Mouse (Mus musculus) naive thymus-derived CD4-positive, alpha-beta T cell, adult 2 months (primary cell): ENCODE data around the gene Rexo2.
"Not testable (repeated sequence)": the region's sequence is repeated elsewhere in the genome, so short reads cannot be mapped to it uniquely, and the experiment has no call there.

Experiments
- DNase-seq: peaks from one replicate; pipeline ENCODE4 v3.0.0-alpha.2; 2011; ENCODE audit warnings: low read depth

The Rexo2 gene

DNA sequence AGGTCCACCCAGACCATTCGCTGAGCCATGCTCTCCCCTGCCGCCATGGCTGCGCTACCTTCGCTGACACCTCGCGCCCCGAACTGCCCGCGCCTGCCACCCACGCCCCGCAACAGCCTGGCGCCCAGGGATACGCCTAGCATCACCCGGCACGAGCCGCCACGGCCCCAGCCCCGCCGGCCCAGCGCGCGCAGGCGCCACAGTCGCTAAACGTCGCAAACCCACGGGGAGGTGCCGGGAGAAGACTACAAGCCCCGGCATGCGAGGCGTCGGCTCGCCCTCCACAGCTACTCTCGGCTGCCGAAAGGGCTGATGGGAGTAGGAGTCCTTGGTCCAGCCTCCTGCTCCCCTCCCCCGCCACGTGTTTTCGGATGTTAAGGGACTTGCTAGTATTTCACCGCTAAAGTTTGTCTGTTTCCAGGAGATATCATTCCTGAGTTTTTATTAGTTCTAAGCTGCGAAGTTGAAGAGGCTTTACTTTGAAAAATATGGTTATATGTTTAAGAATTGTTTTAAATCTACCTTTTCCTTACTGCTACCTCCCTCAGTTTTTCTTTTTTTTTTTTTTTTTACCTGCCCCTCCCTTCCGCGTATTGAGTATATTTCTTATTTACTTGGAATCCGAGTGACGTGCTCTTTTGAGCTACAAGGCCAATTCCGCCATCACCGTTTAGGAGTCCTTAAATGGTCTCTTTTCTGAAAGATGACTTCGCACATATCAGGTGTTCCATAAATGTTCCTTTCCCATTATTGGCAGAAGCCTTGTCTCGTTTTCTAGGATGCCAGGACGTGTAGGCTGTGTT lies at the start of gene Rexo2:
Gene Rexo2 (minus strand): TSS at position 213 of the 803 bp plus-strand sequence.
- DNase-seq = peak; percentile 97

DNA sequence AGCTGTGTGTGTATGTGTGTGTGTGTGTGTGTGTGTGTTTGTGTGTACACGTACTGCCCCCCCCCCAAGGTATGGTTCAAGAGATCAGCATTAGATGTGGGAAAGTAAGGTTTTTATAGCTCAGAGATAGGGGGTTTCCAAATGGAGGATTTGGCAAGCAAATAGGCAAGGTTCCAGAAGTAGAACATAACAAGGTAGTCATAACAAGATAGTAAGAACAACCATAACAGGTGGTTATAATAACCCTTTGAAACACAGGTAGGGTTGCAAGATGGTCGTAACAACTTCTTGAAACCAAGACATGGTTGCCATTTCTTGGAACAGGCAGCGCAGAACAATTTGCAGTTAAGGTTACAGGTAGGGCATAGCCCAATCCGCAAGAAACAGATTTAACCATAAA lies 46.1 kb upstream of the Rexo2 start:
- peak; percentile 32 for DNase-seq

DNA sequence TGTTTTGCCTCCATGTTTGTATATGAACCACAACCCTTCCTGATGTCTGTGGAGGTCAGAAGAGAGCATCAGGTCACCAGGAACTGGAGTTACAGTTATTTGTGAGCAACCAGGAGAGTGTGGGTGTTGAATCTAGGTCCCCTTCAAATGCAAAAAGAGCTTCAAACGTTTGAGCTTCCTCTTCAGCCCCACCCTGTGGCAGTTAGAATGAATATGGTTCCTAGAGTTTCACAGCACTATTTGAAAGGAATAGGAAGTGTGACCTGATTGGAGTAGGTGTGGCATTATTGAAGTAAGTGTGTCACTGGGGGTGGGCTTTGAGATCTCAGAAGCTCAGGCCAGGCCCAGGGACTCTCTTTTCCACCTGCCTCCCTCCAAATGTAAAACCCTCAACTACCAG lies 45.1 kb upstream of the Rexo2 start:
- DNase-seq = peak; percentile 70

DNA sequence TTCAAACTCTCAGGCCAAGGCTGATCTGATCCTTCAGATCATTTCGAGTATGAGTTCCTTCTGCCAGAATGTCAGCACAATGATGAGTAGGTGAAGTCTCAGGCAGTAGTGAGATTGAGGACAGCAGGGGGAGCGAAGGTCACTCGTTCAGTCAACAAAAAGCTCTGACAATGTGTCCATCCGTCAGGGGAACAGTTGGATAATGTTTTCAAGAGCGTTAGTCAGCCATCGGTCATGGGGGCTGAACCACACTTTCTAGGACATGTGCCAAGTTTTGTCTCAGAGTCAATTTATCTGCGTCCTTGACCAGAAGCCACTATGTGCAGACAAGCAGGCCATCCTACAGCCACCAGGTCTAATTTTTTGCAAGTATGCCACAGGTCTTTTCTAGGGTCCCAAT lies 40.0 kb upstream of the Rexo2 start:
- DNase-seq = not testable (repeated sequence)

DNA sequence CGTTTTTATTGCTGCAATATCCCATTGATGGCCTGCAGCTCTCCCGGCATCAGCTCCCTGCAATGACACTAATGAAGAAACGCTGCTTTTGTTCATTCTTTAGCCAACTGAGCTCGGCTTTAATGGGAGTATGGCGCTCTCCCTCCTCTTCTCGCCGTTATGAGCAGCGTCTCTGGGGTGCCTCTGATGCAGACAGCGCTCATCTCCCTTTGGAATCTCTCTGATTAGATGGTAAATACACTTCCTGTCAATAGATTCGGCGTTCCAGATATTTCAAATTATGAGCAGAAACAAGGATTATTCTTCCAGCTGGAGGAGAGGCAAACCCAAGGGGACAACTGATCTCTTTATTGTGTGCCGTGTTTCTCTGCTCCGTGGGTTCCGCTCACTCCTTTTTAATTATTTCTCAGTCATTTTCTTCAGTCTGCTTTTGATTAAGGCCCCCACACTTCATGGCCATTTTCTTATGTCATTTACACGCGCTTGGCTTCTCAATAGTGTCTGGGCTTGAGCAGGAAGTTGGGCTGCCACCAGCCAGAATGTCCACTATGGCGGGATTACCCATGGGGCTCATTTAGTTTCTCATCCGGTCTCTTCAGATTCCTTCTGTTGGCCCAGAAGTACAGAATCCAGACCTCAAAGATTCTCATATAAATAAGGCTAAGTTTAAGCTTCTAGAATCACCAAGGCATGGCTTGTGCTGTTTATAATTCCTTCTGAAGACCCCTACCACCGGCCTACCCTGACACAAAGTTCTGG lies 37.1 kb upstream of the Rexo2 start:
- no peak for DNase-seq

DNA sequence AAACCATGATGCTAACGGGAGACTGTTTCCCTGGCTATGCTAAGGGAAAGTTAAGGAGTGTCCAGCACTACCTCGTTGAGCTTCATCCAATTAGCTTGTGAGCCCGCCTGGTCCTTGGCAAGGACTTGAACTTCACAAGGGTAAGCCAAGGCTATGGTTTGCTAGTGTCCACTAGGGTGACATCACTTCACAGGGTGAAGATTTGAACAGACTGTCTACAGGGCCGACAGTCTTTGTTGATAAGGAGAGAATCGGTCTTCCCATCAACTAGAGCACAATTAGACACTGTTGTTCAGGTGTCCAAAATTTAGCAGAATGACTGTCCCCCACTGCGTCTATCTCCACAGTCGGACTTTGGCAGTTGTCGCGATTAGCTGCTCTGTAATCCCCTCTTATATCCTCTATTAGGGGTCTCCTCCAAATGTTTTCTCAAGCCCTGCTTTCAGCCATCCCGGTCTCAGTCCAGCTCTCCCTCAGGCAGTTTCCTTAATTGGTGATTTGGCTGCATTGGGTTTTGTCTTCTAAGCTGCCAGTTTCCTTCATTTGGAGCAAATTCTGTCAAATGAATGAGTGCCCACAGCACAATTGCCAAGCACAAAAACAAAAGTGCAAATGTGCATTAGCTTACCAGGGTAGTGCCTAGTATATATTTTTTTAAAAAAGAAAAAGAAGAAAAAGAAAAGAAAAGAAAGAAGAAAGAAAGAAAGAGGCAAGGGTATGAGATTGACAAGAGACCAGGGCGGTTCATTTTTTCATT lies 36.4 kb upstream of the Rexo2 start:
- no peak for DNase-seq

DNA sequence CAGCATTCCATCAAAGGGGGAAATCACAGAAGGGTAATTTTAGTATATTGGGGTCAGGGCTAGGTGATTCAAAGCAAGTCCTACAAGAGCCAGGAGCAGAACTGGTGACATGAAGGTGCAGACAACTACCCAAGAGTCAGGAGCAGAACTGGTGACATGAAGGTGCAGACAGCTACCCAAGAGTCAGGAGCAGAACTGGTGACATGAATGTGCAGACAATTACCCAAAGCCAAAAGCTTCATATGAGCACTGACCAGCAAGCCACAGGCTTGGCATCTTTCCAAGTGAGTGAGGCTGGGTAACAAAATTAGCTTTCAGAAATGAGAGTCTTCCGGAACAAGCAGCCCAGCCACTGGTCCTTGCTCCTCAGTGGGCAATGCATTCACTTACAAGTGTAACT lies 34.9 kb upstream of the Rexo2 start:
- no peak for DNase-seq

DNA sequence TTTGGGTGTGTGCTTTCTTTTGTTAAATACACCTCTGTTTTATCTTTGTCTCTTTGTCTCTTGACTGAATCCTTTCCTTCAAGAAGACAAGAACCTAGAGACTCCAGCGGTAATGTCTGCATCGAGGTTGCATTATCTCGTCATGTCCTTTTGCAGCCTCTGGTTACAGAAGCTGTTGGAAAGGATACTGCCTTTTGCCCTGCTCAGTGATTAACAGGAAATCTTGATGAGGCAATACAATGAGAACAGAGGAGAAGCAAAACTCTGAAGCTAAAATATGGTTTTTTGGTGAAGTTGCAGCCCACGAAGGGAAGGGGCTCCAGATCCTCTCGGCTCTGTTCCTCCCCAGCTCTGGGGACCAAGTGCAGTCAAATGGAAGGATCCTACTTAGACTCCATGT lies 29.7 kb upstream of the Rexo2 start:
- no peak for DNase-seq

DNA sequence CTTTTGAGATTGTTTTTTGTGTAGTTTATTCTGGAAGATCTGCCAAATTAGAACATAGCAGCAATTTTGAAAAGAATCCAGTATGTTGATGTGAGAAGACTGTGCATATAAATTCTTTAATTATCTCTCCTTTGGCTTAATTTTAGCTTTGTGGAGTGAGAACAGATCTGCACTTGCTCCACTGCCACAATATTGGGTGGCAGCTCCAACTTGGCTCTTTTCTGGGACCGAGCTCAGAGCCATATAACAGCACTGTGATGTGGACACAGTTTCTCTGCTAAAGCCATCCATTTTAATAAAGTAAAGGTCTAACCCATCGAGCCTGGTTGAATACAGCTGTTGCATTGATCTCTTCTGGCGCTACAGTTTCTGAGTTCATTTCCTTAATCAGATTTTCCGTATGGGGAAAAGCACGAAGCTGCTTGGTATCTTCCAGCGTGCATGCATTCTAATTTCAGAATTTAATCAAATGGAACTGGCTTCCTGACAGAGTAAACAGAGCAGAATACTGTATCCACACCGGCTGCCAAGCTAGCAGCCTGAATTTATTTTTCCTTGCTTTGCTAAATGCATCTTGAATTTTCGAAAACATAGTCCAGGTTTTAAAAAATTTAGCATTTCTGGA lies 24.4 kb upstream of the Rexo2 start:
- DNase-seq = no peak

DNA sequence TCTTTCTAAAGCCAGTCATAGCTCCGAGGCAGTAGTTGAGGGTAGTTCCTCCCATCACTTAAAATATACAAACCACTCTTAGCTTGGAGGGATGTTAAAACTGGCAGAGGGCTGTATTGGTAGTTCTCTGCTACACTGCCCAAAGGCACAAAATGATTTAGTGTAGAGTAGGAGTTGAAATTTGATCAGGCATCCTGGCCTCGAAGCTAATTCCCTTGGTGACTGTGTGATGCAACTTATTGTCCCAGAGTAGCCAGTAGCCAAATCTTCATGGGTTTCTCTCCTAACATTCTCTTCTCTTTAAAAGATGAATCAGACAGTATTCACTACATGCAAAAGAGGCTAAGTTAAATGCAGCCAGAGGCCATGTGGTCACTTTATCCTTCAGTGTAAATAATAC lies 22.6 kb upstream of the Rexo2 start:
- no peak for DNase-seq

DNA sequence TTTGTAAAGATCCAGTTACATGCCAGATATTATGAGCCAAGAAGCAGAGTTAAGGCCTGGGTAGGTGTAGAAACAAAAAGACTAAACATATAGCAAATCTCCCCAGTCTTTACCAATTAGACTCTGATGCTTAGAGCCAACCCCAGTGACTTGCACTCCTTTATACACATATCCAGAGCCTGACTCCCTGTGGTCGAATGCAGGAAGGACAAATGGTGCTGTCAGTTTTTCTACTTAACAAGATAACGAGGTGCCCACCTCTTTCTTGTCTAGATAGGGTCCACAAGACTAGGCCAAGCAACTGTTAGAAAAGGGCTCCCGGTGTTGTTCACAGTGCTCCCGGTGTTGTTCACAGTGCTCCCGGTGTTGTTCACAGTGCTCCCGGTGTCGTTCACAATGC lies 20.8 kb upstream of the Rexo2 start:
- DNase-seq = no peak

DNA sequence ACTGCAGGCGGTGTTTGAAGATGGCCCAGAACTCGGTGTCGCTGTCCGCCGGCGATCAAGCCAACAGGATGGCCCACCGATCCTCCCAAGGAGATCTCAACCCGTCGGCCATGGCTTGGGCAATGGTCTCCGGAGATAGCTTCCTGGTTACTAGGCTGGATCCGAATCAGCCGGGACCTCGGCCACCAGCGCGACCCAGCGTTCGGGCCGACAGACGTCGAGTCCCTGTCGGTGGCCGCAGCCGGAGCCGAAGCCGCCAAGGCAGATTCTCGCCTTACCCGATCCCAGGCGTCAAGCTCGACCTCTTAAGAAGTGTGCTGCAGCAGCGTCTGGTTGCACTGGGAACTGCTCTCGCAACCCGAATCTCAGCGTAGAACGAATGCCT lies 15.1 kb upstream of the Rexo2 start:
- no peak for DNase-seq

DNA sequence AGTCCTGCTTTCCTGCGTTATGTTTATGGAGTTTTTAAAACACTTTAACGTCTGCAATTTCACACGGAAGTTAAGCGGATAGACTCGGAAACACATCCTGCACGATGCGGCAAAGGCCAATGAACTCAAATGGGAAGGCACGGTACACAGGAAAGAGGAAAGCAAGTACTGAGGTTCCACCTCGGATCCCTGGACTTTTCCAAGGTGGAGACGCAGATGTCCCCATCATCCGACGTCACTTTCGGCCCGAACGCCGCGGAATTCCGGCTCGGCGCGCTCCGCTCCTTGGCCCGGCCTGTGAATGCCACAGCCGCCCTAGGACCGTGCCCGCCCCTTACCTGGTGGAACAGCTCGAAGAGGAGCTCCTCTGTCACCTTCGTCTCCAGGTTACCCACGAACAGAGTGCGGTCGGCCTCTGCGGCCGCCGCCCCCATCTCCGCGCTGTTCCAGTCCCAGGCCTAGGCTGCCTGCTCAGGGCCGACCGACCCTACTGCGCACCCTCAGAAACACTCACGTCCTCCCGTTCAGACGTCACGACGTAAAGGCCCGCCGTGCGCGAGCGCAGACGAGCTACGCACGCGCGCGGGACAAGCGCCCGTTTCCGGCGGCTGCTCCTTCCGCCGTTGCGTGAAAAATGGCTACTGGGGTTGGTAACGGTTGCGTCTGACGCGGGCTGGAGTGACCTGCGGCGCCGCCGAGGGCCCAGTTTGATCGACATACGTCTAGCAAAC lies 14.6 kb upstream of the Rexo2 start, which contains the start of the genes Rbm7 and Gm5617:
Gene Rbm7 (minus strand): TSS at position 483 of the 731 bp plus-strand sequence.
Gene Gm5617 (plus strand): TSS at position 626 of the 731 bp plus-strand sequence.
- peak; percentile 96 for DNase-seq

DNA sequence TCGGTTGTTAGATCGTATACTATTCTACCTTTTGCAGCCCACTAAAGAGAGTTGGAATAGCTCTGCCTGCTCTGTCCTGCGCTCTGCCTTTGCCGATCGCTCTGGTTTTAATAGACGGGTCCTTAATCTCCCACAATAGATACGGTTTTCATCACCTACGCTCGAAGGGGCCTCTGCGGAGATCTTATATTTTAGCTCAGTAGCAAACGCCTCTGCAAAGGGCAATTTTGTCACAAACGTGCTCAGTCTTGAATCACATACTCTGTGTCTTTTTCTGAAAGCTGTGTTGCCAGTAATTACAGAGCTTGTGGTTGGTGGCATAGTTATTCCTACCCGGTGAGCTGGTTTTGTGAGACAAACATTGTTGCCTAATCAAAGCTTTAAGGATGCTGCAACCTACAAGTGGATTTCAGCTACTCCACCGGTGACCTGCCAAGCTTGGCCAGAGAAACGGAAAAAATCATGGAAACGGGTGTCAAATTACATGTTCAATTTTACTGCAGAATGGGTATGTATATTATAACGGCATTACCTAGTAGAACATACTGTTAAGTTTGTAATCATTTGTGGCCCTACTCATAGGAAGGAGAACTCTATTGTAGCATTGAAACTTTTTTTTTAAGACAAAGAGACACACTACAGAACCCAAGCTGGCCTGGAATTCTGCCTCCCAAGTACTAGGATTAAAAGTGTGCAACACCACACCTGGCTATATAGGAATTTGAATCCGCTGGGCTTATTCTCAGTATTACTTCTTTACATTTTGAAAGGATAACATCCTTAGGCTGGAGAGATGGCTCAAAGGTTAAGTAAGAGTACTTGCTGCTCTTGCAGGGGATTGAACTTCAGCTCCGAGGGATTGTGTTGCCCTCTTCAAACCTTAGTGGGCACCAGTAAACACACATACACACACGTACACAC lies 1.1 kb upstream of the Rexo2 start:
- no peak for DNase-seq

DNA sequence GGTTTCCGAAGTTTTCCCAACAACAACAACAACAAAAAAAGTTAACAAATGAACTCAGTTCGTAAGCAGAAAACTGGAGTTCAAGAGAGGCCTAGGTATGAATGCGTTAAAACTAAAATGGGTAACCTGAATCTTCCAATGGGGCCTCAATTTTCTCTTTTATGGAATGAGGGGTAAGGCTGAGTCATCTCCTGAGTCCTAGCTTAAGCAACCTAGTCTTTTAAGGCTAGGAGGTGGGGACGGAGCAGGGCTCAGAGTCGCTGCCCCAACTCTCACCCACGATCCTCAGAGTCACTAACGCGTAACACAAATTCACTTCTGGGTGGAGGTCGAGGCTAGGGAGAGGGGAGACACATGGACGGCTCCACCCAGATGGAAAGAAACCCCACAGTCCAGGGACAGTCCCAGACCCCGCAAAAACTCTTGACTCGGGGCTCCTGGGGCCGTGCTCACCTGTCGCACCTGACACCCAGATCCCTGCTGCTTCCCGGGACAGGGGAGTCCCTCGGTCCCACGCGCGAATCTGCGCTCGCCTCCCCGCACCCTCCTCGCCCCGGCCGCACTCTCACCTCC lies 499 bp downstream of the Rexo2 start:
- DNase-seq = no peak

DNA sequence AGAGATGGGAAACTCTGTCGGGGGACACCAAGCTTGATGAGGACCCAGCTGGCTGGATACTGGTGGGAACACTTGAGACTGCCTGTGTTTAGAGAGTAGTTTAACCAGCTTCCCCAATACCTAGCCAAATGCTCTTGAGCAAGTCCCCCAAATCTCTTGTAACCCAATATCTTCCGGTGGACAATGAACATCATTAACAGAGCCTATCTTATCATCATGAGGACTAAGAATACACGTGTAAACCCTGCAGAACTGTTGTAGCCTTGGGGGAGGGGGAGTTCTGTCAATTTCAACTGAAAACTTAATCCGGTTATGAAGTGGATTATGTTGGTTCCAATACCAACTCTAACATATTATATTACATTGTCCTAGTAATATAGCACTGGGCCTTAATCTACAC lies 1.6 kb downstream of the Rexo2 start:
- DNase-seq = no peak

DNA sequence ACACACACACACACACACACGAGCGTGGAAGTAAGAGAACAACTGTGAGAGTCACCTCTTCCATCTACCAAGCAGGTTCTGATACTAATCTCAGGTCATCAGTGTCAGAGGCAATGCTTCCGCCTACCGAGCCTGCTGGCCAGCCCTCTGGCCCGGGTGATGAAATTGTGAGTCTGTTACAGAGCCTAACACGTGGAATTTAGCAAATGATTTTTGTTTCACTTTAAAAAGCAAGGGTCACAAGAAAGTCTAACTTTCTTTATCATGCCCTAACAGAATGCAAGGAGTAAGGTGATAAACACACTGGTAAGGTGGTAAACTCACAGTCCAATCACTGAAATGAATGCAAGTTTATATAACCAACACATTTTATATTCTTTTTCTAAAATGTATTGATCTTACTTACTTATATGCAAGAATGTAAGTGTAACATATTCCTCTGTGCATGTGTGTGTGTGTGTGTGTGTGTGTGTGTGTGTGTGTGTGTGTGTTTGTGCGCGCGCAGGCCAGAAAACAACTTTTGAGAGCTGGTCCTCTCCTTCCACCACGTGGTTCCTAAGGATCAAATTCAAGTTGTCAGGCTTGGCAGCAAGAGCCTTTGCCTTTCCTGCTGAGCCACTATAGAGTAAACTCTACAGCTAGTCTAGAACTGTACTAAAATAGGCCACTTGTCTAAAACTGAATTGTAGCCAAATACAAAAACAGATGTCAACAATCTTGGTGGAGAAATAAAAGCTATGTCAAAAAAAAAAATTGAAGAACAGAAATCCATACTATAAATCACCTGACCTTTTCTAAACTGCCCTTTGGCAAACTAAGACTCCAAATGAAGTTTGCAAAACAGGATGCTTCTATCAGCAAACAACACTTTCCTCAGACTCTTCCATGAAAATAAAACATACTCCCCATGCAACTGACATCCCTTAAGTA lies 3.9 kb downstream of the Rexo2 start:
- DNase-seq = no peak

DNA sequence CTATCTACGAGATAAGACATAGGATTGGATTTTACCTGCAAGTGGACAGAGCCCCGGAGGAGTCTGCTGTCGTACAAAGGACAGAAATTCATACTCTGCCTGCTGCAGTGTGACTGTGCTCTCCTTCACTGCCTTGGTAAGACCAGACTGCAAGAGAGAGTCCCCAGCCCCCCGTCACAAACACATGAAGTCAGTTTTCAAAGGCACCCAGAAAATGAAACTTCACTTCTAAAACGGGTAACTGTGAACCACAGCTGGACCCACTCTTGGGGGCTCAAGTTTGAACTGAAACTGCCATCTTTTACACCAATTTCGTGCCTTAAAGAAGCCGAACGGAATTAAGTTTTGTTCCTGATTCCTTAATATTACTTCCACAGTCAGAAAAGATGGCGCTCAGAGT lies 6.1 kb downstream of the Rexo2 start:
- no peak for DNase-seq

DNA sequence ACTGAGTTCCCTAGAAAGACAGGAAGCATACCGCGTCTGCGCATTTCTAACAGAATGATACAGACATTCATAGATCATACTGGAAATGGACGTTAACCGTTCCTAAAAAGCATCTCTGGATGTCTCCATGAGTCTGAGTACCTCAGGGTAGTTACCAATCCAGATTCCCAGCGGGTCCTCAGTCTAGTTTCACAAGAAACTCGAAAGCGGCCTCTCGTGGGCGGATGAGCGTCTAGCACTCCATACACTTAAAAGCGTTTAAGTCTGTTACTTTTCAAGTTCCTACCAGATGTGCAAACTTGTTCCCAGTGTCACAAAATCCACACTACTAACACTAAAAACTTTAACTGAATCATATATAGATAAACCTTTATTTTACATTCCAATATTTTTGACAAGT lies 7.3 kb downstream of the Rexo2 start:
- DNase-seq = no peak
